Mouse (Mus musculus): ENCODE data around the gene Zc3h14. TPM values are rescaled to one million over a fixed set of nuclear protein-coding genes. Genes with fewer than 3 reads are reported as not detected.

The Zc3h14 gene
- polyA plus RNA-seq, 1 experiment from 2014 or later, result 127 TPM

- H3K36me3 ChIP-seq (ENCODE audit: control insufficient read depth, insufficient read depth), result no peaks in the 10 kb centered on the region
- no peak overlapping the region for H3K4me3 ChIP-seq (replicated peaks; ENCODE audit: low read length)
- no peaks in the 10 kb centered on the region for H3K9me3 ChIP-seq (ENCODE audit: control insufficient read depth, low read length)
- peaks cover 14% of the 10 kb centered on the region for H3K4me1 ChIP-seq (replicated peaks; ENCODE audit: control insufficient read depth, insufficient read depth, low read length)
- H3K27ac ChIP-seq (ENCODE audit: low read length), result peak overlapping the region; percentile 29; the same call in 1 of the 2 replicates
- H3K9ac ChIP-seq (replicated peaks; ENCODE audit: low read depth, low read length), result no peak overlapping the region
- no peak overlapping the region for H3K4me2 ChIP-seq (ENCODE audit: low read length)
- ATAC-seq, result peak; percentile 84
- no peaks in the 10 kb centered on the region for H3K27me3 ChIP-seq (replicated peaks; ENCODE audit: control insufficient read depth, insufficient read depth, low read length)
- WGBS, result 22% methylated on average over 3 of the region's 3 CpGs
Measured at GRCm38 (mm10) chr12:98720628-98721027, 26.1 kb upstream of the Zc3h14 start.

GRCm38 (mm10) chr12:98721030-98721429 is 25.7 kb upstream of the Zc3h14 start:
- H3K27me3 ChIP-seq (replicated peaks; ENCODE audit: control insufficient read depth, insufficient read depth, low read length), result no peaks in the 10 kb centered on the region
- ATAC-seq, result peak; percentile 69
- H3K4me2 ChIP-seq (ENCODE audit: low read length), result 0 out of 2 replicates have a peak overlapping the region, but pooled peaks have one; percentile 1
- H3K9ac ChIP-seq (replicated peaks; ENCODE audit: low read depth, low read length), result no peak overlapping the region
- no peaks in the 10 kb centered on the region for H3K9me3 ChIP-seq (ENCODE audit: control insufficient read depth, low read length)
- no peak overlapping the region for H3K4me3 ChIP-seq (replicated peaks; ENCODE audit: low read length)
- peak overlapping the region; percentile 29 for H3K27ac ChIP-seq (ENCODE audit: low read length)
- 52% methylated on average over 3 of the region's 3 CpGs for WGBS
- H3K4me1 ChIP-seq (replicated peaks; ENCODE audit: control insufficient read depth, insufficient read depth, low read length), result peaks cover 14% of the 10 kb centered on the region
- H3K36me3 ChIP-seq (ENCODE audit: control insufficient read depth, insufficient read depth), result no peaks in the 10 kb centered on the region

GRCm38 (mm10) chr12:98724224-98724623 is 22.5 kb upstream of the Zc3h14 start:
- Histone ChIP-seq H3K4me1 (replicated peaks; ENCODE audit: control insufficient read depth, insufficient read depth, low read length) (peaks cover 14% of the 10 kb centered on the region), H3K27me3 (replicated peaks; ENCODE audit: control insufficient read depth, insufficient read depth, low read length) (no peaks in the 10 kb centered on the region), H3K9ac (replicated peaks; ENCODE audit: low read depth, low read length) (no peak overlapping the region), H3K27ac (ENCODE audit: low read length) (no peak overlapping the region), H3K4me3 (replicated peaks; ENCODE audit: low read length) (no peak overlapping the region), H3K9me3 (ENCODE audit: control insufficient read depth, low read length) (no peaks in the 10 kb centered on the region), H3K4me2 (ENCODE audit: low read length) (no peak overlapping the region), H3K36me3 (ENCODE audit: control insufficient read depth, insufficient read depth) (no peaks in the 10 kb centered on the region)
- 96% methylated on average over 7 of the region's 7 CpGs for WGBS
- ATAC-seq, result no peak

GRCm38 (mm10) chr12:98724976-98725375 is 21.8 kb upstream of the Zc3h14 start:
- no peak overlapping the region for H3K4me2 ChIP-seq (ENCODE audit: low read length)
- H3K4me3 ChIP-seq (replicated peaks; ENCODE audit: low read length), result no peak overlapping the region
- no peaks in the 10 kb centered on the region for H3K36me3 ChIP-seq (ENCODE audit: control insufficient read depth, insufficient read depth)
- no peak overlapping the region for H3K27ac ChIP-seq (ENCODE audit: low read length)
- WGBS, result 71% methylated on average over 5 of the region's 5 CpGs
- no peaks in the 10 kb centered on the region for H3K9me3 ChIP-seq (ENCODE audit: control insufficient read depth, low read length)
- no peak for ATAC-seq
- peaks cover 12% of the 10 kb centered on the region for H3K4me1 ChIP-seq (replicated peaks; ENCODE audit: control insufficient read depth, insufficient read depth, low read length)
- H3K27me3 ChIP-seq (replicated peaks; ENCODE audit: control insufficient read depth, insufficient read depth, low read length), result no peaks in the 10 kb centered on the region
- no peak overlapping the region for H3K9ac ChIP-seq (replicated peaks; ENCODE audit: low read depth, low read length)

- H3K9me3 ChIP-seq (ENCODE audit: control insufficient read depth, low read length), result no peaks in the 10 kb centered on the region
- H3K4me1 ChIP-seq (replicated peaks; ENCODE audit: control insufficient read depth, insufficient read depth, low read length), result peaks cover 6% of the 10 kb centered on the region
- H3K4me3 ChIP-seq (replicated peaks; ENCODE audit: low read length), result no peak overlapping the region
- no peak overlapping the region for H3K4me2 ChIP-seq (ENCODE audit: low read length)
- WGBS, result 89% methylated on average over 7 of the region's 7 CpGs
- no peak for ATAC-seq
- no peaks in the 10 kb centered on the region for H3K36me3 ChIP-seq (ENCODE audit: control insufficient read depth, insufficient read depth)
- H3K27me3 ChIP-seq (replicated peaks; ENCODE audit: control insufficient read depth, insufficient read depth, low read length), result no peaks in the 10 kb centered on the region
- no peak overlapping the region for H3K9ac ChIP-seq (replicated peaks; ENCODE audit: low read depth, low read length)
- no peak overlapping the region for H3K27ac ChIP-seq (ENCODE audit: low read length)
Measured at GRCm38 (mm10) chr12:98726078-98726477, 20.7 kb upstream of the Zc3h14 start.

GRCm38 (mm10) chr12:98727186-98727585 is 19.6 kb upstream of the Zc3h14 start:
- no peak overlapping the region for H3K4me3 ChIP-seq (replicated peaks; ENCODE audit: low read length)
- 81% methylated on average over 7 of the region's 7 CpGs for WGBS
- ATAC-seq, result no peak
- H3K4me2 ChIP-seq (ENCODE audit: low read length), result no peak overlapping the region
- H3K27me3 ChIP-seq (replicated peaks; ENCODE audit: control insufficient read depth, insufficient read depth, low read length), result no peaks in the 10 kb centered on the region
- no peaks in the 10 kb centered on the region for H3K9me3 ChIP-seq (ENCODE audit: control insufficient read depth, low read length)
- no peak overlapping the region for H3K27ac ChIP-seq (ENCODE audit: low read length)
- no peak overlapping the region for H3K9ac ChIP-seq (replicated peaks; ENCODE audit: low read depth, low read length)
- H3K4me1 ChIP-seq (replicated peaks; ENCODE audit: control insufficient read depth, insufficient read depth, low read length), result no peaks in the 10 kb centered on the region
- no peaks in the 10 kb centered on the region for H3K36me3 ChIP-seq (ENCODE audit: control insufficient read depth, insufficient read depth)

GRCm38 (mm10) chr12:98730682-98731081 is 16.1 kb upstream of the Zc3h14 start:
- H3K9ac ChIP-seq (replicated peaks; ENCODE audit: low read depth, low read length), result no peak overlapping the region
- no peak overlapping the region for H3K4me2 ChIP-seq (ENCODE audit: low read length)
- peaks cover 17% of the 10 kb centered on the region for H3K4me1 ChIP-seq (replicated peaks; ENCODE audit: control insufficient read depth, insufficient read depth, low read length)
- no peak overlapping the region for H3K4me3 ChIP-seq (replicated peaks; ENCODE audit: low read length)
- 81% methylated on average over 11 of the region's 11 CpGs for WGBS
- ATAC-seq, result no peak
- H3K27me3 ChIP-seq (replicated peaks; ENCODE audit: control insufficient read depth, insufficient read depth, low read length), result no peaks in the 10 kb centered on the region
- no peaks in the 10 kb centered on the region for H3K36me3 ChIP-seq (ENCODE audit: control insufficient read depth, insufficient read depth)
- H3K9me3 ChIP-seq (ENCODE audit: control insufficient read depth, low read length), result no peaks in the 10 kb centered on the region
- no peak overlapping the region for H3K27ac ChIP-seq (ENCODE audit: low read length)

- no peaks in the 10 kb centered on the region for H3K9me3 ChIP-seq (ENCODE audit: control insufficient read depth, low read length)
- H3K4me2 ChIP-seq (ENCODE audit: low read length), result peak overlapping the region; percentile 82
- no peak for ATAC-seq
- H3K27me3 ChIP-seq (replicated peaks; ENCODE audit: control insufficient read depth, insufficient read depth, low read length), result no peaks in the 10 kb centered on the region
- H3K4me3 ChIP-seq (replicated peaks; ENCODE audit: low read length), result peak overlapping the region; percentile 62
- H3K27ac ChIP-seq (ENCODE audit: low read length), result no peak overlapping the region
- H3K36me3 ChIP-seq (ENCODE audit: control insufficient read depth, insufficient read depth), result no peaks in the 10 kb centered on the region
- WGBS, result 69% methylated on average over 3 of the region's 3 CpGs
- H3K9ac ChIP-seq (replicated peaks; ENCODE audit: low read depth, low read length), result 0 out of 2 replicates have a peak overlapping the region, but pooled peaks have one; percentile 7
- peaks cover 25% of the 10 kb centered on the region for H3K4me1 ChIP-seq (replicated peaks; ENCODE audit: control insufficient read depth, insufficient read depth, low read length)
Measured at GRCm38 (mm10) chr12:98733165-98733564, 13.6 kb upstream of the Zc3h14 start.

GRCm38 (mm10) chr12:98733776-98734175 is 13.0 kb upstream of the Zc3h14 start:
- H3K4me3 ChIP-seq (replicated peaks; ENCODE audit: low read length), result peak overlapping the region; percentile 62
- H3K36me3 ChIP-seq (ENCODE audit: control insufficient read depth, insufficient read depth), result no peaks in the 10 kb centered on the region
- no peaks in the 10 kb centered on the region for H3K9me3 ChIP-seq (ENCODE audit: control insufficient read depth, low read length)
- no peak for ATAC-seq
- H3K4me2 ChIP-seq (ENCODE audit: low read length), result peak overlapping the region; percentile 82
- peak overlapping the region; percentile 69; the same call in 1 of the 2 replicates for H3K9ac ChIP-seq (replicated peaks; ENCODE audit: low read depth, low read length)
- no peaks in the 10 kb centered on the region for H3K27me3 ChIP-seq (replicated peaks; ENCODE audit: control insufficient read depth, insufficient read depth, low read length)
- H3K27ac ChIP-seq (ENCODE audit: low read length), result no peak overlapping the region
- WGBS, result 14% methylated on average over 12 of the region's 12 CpGs
- peaks cover 25% of the 10 kb centered on the region for H3K4me1 ChIP-seq (replicated peaks; ENCODE audit: control insufficient read depth, insufficient read depth, low read length)

Data from forebrain, embryonic 16.5 days (tissue).